Mouse (Mus musculus) liver, embryonic 15.5 days (tissue): ENCODE data around the gene Cblc. TPM values are rescaled to one million over a fixed set of nuclear protein-coding genes. Genes with fewer than 3 reads are reported as not detected.

Experiments used
- ATAC-seq: fragments of 200-750 bp; cut with Nextera tagmentation; 2 replicates; pipeline ENCODE4 v1.8.0; 2017; ENCODE audit warnings: moderate number of reproducible peaks, mild to moderate bottlenecking, moderate library complexity; ENCODE audit not compliant: insufficient read depth
- H3K27ac ChIP-seq: fragments of 300-500 bp; sonication (generic); replicated peaks from 2 replicates; pipeline ENCODE4 v1.5.1; 2015; ENCODE audit warnings: mild to moderate bottlenecking, inconsistent platforms
- H3K27me3 ChIP-seq: fragments of 300-500 bp; sonication (generic); 2 replicates; pipeline ENCODE4 v1.6.1; 2015; ENCODE audit warnings: mild to moderate bottlenecking, inconsistent platforms
- H3K36me3 ChIP-seq: fragments of 300-500 bp; sonication (generic); replicated peaks from 2 replicates; pipeline ENCODE4 v1.6.1; 2015; ENCODE audit warnings: moderate library complexity, mild to moderate bottlenecking, inconsistent platforms
- H3K4me1 ChIP-seq: fragments of 300-500 bp; sonication (generic); replicated peaks from 2 replicates; pipeline ENCODE4 v1.6.1; 2015; ENCODE audit warnings: inconsistent platforms
- H3K4me2 ChIP-seq: fragments of 300-500 bp; sonication (generic); 2 replicates; pipeline ENCODE4 v1.6.1; 2015; ENCODE audit warnings: moderate library complexity, mild to moderate bottlenecking, inconsistent platforms
- H3K4me3 ChIP-seq: fragments of 300-500 bp; sonication (generic); replicated peaks from 2 replicates; pipeline ENCODE4 v1.5.1; 2015; ENCODE audit warnings: mild to moderate bottlenecking, inconsistent platforms
- H3K9ac ChIP-seq: fragments of 300-500 bp; sonication (generic); 2 replicates; pipeline ENCODE4 v1.6.1; 2015; ENCODE audit warnings: moderate library complexity, mild to moderate bottlenecking, inconsistent platforms
- H3K9me3 ChIP-seq: fragments of 300-500 bp; sonication (generic); replicated peaks from 2 replicates; pipeline ENCODE4 v1.6.1; 2016; ENCODE audit warnings: inconsistent platforms
- WGBS: fragments of 180-500 bp; shearing (Covaris S2); methylation state at CpG from one replicate; pipeline ENCODE4 v1.1.7; 2015; ENCODE audit warnings: mixed read lengths; ENCODE audit not compliant: insufficient replicate concordance; 5-methylcytosine and 5-hydroxymethylcytosine counted together
- polyA plus RNA-seq: library from polyadenylated mRNA; unstranded; fragments of >200 nt; fragmentation: Nextera tagmentation; extraction: Ambion mirVana; gene quantifications from 2 replicates; pipeline ENCODE4 v1.2.1, GENCODE M21; 2015

The Cblc gene
- polyA plus RNA-seq, 1 experiment from 2014 or later: 3.8 TPM

DNA sequence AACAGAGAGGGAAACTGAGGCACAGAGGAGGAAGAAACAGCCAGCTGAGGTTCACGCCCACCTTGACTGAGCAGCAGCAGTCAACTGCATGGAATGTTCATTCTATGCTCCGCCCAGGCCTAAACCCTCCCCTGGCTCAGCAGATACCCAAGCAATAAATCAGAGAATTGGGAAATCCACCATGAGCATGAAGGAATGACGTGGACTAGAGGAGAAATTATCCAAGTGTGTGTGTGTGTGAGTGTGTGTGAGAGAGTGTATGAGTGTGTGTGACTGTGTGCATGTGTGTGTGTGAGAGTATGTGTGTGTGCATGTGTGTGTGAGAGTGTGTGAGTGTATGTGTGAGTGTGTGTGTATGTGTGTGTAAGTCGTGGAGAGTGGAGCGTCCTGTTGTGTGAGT lies 21.8 kb upstream of the Cblc start:
- H3K36me3 ChIP-seq: peaks cover 6% of the 10 kb centered on the region; the same call in 1 of the 2 replicates
- WGBS: 59% methylated on average over 5 of the region's 5 CpGs
- no peak overlapping the region; the same call in 1 of the 2 replicates for H3K4me2 ChIP-seq
- ATAC-seq: no peak
- no peak overlapping the region for H3K9ac ChIP-seq
- no peak overlapping the region for H3K27ac ChIP-seq
- H3K4me1 ChIP-seq: peaks cover 48% of the 10 kb centered on the region
- no peaks in the 10 kb centered on the region; the same call in 1 of the 2 replicates for H3K9me3 ChIP-seq
- H3K27me3 ChIP-seq: peaks cover 42% of the 10 kb centered on the region
- H3K4me3 ChIP-seq: no peak overlapping the region

- peaks cover 44% of the 10 kb centered on the region for H3K4me1 ChIP-seq
- H3K9ac ChIP-seq: peak overlapping the region; percentile 39; the same call in 1 of the 2 replicates
Measured at GRCm38 (mm10) chr7:19817382-19818105, 20.9 kb upstream of the Cblc start.

DNA sequence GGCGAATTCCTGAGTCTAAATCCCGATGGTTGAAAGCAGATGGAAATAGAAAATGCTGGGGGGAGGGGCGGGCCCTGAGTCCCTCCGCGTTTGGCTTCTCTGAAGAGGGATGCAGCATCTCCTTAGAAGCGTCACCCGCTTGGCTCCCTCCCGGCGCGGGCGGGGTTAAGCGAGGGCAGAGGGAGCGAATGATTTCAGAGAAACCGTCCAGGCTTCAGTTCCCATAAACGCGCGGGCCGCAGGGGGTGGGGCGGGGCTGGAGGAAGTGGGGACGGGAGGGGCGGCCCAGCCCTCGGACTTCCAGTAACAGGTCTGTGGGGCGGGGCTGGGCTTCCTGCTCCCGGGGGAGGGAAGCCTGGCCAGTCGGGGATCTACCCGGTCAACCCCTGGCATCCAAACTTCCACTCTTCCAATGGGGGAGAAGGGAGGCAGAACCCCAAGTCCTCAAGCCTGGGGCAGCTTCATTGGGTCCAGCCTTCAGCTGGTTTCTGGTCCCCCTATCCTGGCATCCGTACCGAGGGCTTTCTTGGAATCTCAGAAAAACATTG lies 19.7 kb upstream of the Cblc start:
- peak overlapping the region; percentile 85 for H3K27ac ChIP-seq
- no peaks in the 10 kb centered on the region; the same call in 1 of the 2 replicates for H3K9me3 ChIP-seq
- H3K4me3 ChIP-seq: peak overlapping the region; percentile 45
- peaks cover 45% of the 10 kb centered on the region for H3K4me1 ChIP-seq
- H3K4me2 ChIP-seq: peak overlapping the region; percentile 58
- H3K27me3 ChIP-seq: peaks cover 21% of the 10 kb centered on the region
- WGBS: under 1% methylated on average over 27 of the region's 28 CpGs
- peak; percentile 51 for ATAC-seq
- peak overlapping the region; percentile 39; the same call in 1 of the 2 replicates for H3K9ac ChIP-seq
- H3K36me3 ChIP-seq: peaks cover 6% of the 10 kb centered on the region; the same call in 1 of the 2 replicates

More at GRCm38 (mm10) chr7:19817382-19818105, 20.9 kb upstream of the Cblc start:
- WGBS: 9% methylated on average over 15 of the region's 15 CpGs
- H3K27me3 ChIP-seq: peaks cover 33% of the 10 kb centered on the region
- H3K9me3 ChIP-seq: no peaks in the 10 kb centered on the region; the same call in 1 of the 2 replicates
- H3K4me3 ChIP-seq: peak overlapping the region; percentile 45
- H3K27ac ChIP-seq: peak overlapping the region; percentile 85
- H3K4me2 ChIP-seq: peak overlapping the region; percentile 58
- H3K36me3 ChIP-seq: peaks cover 6% of the 10 kb centered on the region; the same call in 1 of the 2 replicates
- ATAC-seq: peak; percentile 73

DNA sequence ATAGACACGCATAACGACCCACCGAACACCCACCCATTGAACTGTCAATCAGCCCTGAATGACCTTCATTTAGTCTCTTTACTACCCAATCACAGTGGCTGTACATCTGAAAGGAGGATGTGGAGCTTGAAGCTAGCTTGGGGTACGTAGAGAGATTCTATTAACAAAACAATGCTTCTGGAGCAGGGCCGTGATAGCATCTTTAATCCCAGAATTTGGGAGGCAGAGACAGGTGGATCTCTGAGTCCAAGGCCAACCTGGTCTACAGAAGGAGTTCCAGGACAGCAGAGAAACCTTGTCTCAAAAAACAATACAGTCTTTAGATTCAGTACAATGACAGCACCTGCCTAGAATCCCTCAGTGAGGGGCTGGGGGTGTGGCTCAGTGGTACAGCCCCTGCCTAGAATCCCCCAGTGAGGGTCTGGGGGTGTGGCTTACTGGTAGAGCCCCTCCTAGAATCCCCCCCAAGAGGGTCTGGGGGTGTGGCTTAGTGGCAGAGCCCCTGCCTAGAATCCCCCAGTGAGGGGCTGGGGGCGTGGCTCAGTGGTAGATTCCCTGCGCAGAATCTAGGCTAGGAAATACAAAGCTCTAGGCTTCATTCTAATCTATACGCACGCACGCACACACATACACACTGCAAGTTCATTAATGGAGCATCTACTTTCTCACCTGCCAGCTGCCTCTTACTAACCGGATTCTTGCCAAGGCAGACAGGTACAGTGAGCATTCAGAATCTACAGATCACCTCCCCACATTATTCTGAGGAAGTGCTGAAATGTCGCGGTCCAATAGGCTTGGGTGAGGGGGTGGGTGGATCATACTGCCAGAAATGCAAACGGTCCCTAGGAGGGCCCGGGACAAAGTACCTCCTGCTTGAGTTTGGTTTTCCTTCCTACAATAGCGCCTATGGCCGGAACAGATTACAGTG lies 19.0 kb upstream of the Cblc start:
- 29% methylated on average over 17 of the region's 17 CpGs for WGBS
- ATAC-seq: peak; percentile 27; the same call in 1 of the 2 replicates
- H3K4me1 ChIP-seq: peaks cover 50% of the 10 kb centered on the region

DNA sequence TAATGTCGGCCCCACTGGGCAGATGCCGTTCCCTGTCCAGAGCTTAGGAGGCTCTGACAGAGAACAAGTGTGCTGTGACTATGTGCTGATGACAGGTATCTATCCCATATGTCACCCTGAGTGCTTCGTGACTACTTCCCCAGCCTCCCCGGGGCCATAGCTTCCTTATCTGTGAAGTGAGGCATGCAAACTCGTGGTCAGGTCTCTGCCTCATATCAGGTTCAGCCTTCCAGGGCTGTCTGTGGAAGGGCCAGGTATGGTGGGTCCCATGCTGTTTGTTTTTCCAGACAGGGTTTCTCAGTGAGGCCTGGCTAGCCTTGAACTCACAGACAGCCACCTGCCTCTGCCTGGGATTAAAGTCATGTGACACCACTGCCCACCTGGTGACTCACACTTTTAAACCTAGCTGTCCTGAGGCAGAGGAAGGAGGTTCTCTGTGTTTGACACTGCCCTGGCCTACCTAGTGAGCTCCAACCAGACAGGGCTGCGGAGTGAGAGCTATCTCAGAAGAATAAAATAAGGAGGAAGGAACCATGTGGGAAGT lies 17.0 kb upstream of the Cblc start:
- H3K9ac ChIP-seq: no peak overlapping the region
- 30% methylated on average over 6 of the region's 6 CpGs for WGBS
- peaks cover 19% of the 10 kb centered on the region for H3K27me3 ChIP-seq
- H3K9me3 ChIP-seq: no peaks in the 10 kb centered on the region
- no peak overlapping the region for H3K4me3 ChIP-seq
- H3K4me2 ChIP-seq: no peak overlapping the region
- H3K27ac ChIP-seq: no peak overlapping the region
- ATAC-seq: no peak
- peaks cover 39% of the 10 kb centered on the region for H3K4me1 ChIP-seq
- H3K36me3 ChIP-seq: no peaks in the 10 kb centered on the region; the same call in 1 of the 2 replicates

More for the DNA sequence above, 19.0 kb upstream of the Cblc start:
- H3K36me3 ChIP-seq: peaks cover 6% of the 10 kb centered on the region; the same call in 1 of the 2 replicates
- peak overlapping the region; percentile 45 for H3K4me3 ChIP-seq
- peaks cover 19% of the 10 kb centered on the region for H3K27me3 ChIP-seq
- H3K9ac ChIP-seq: no peak overlapping the region
- H3K4me2 ChIP-seq: peak overlapping the region; percentile 58
- no peaks in the 10 kb centered on the region; the same call in 1 of the 2 replicates for H3K9me3 ChIP-seq
- peak overlapping the region; percentile 85; the same call in 1 of the 2 replicates for H3K27ac ChIP-seq

- H3K4me3 ChIP-seq: no peak overlapping the region
- no peaks in the 10 kb centered on the region for H3K9me3 ChIP-seq
- no peak overlapping the region for H3K27ac ChIP-seq
- peaks cover 35% of the 10 kb centered on the region for H3K4me1 ChIP-seq
- H3K9ac ChIP-seq: no peak overlapping the region
- no peak for ATAC-seq
- no peak overlapping the region for H3K4me2 ChIP-seq
- no peaks in the 10 kb centered on the region; the same call in 1 of the 2 replicates for H3K36me3 ChIP-seq
- whole genome bisulfite sequencing: 60% methylated on average over 4 of the region's 4 CpGs
- peaks cover 19% of the 10 kb centered on the region for H3K27me3 ChIP-seq
Measured at GRCm38 (mm10) chr7:19813161-19813560, 16.6 kb upstream of the Cblc start.

DNA sequence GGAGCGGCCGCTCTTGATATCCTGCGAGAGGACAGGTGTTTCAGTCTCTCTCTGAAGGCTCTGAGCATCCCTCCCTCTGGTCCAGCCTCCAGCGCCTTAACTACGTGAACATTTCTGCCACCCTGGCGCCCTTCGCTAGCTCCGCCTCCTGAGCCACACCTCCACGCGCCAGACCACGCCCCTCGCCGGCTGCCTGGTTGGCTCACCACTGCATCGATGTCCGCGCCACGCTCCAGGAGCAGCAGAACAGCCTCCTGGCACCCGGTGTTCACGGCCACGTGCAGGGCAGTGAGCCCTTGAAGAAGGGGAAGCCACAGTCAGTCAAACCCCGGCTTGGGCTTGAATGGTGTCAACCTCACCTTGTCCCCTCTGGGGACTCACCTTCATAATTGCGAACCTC lies 14.5 kb upstream of the Cblc start:
- no peak overlapping the region for H3K4me2 ChIP-seq
- peaks cover 21% of the 10 kb centered on the region for H3K4me1 ChIP-seq
- H3K36me3 ChIP-seq: no peaks in the 10 kb centered on the region; the same call in 1 of the 2 replicates
- WGBS: 26% methylated on average over 22 of the region's 22 CpGs
- peaks cover 2% of the 10 kb centered on the region; the same call in 1 of the 2 replicates for H3K27me3 ChIP-seq
- no peak for ATAC-seq
- H3K27ac ChIP-seq: no peak overlapping the region
- H3K4me3 ChIP-seq: no peak overlapping the region
- no peak overlapping the region for H3K9ac ChIP-seq
- no peaks in the 10 kb centered on the region for H3K9me3 ChIP-seq

DNA sequence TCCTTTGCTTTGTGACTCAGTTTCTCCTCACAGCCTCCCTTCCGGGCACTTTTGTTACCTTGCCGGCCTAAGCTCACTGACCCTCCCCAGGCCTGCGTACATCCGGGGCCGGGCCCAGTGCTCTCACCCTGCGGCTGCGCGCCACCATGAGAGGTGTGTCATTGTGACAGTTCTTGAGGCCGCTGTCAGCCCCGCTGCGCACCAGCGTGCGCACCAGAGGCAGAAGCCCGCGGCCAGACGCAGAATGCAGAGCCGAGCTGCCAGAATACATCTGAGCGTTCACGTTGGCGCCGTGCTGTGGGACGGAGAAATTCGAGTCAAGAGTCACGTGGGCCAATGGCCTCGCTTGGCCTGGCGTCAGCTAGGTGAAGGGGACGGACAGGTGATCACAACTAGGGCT lies 12.8 kb upstream of the Cblc start:
- Histone ChIP-seq H3K4me2 (no peak overlapping the region; the same call in 1 of the 2 replicates), H3K4me3 (no peak overlapping the region), H3K9me3 (no peaks in the 10 kb centered on the region), H3K4me1 (peaks cover 14% of the 10 kb centered on the region), H3K27ac (no peak overlapping the region), H3K9ac (no peak overlapping the region), H3K36me3 (no peaks in the 10 kb centered on the region; the same call in 1 of the 2 replicates), H3K27me3 (no peaks in the 10 kb centered on the region)
- no peak for ATAC-seq
- WGBS: 32% methylated on average over 27 of the region's 27 CpGs

- Histone ChIP-seq H3K4me2 (no peak overlapping the region), H3K27ac (no peak overlapping the region), H3K27me3 (no peaks in the 10 kb centered on the region), H3K36me3 (no peaks in the 10 kb centered on the region; the same call in 1 of the 2 replicates), H3K4me3 (no peak overlapping the region), H3K9ac (no peak overlapping the region), H3K9me3 (no peaks in the 10 kb centered on the region), H3K4me1 (peaks cover 13% of the 10 kb centered on the region; the same call in 1 of the 2 replicates)
- WGBS: 69% methylated on average over 8 of the region's 8 CpGs
- ATAC-seq: no peak
Measured at GRCm38 (mm10) chr7:19806356-19806969, 9.9 kb upstream of the Cblc start.

DNA sequence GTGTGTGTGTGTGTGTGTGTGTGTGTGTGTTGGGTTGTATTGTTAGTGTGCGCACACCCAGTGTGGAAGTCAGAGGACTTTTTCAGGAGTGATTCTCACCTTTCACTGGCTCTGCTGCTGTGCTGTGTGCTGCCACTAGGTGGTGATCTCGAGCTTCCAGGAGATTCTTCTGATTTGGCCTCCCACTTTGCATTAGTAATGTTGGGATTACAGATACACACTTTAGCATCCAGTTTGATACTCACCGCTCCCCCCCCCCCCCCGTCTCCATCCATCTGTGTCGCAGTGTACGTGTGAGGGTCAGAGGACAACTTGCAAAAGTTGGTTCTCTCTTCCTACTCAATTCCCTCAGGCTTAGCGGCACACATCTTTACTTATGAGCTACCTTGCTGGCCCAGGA lies 6.4 kb upstream of the Cblc start:
- WGBS: 20% methylated on average over 7 of the region's 7 CpGs

More for the DNA sequence above, 6.4 kb upstream of the Cblc start:
- Histone ChIP-seq H3K27ac (no peak overlapping the region), H3K4me3 (no peak overlapping the region), H3K27me3 (no peaks in the 10 kb centered on the region), H3K4me2 (no peak overlapping the region), H3K9ac (no peak overlapping the region), H3K36me3 (no peaks in the 10 kb centered on the region), H3K9me3 (no peaks in the 10 kb centered on the region), H3K4me1 (0 out of 2 replicates have a peak, but pooled peaks cover 7% of the 10 kb centered on the region)
- ATAC-seq: no peak
